Mouse (Mus musculus) CH12.LX (cell line): ENCODE measurements at regions not wholly inside any gene's neighbourhood (a gene's known extent, or its start where the extent isn't known, plus 50 kb on each side); places are given as distances from the start of the nearest gene placed in this dataset.

ENCODE experiments used
- BHLHE40 ChIP-seq: IDR thresholded peaks from 2 replicates; pipeline ENCODE4 v1.6.1; 2011; ENCODE audit warnings: mild to moderate bottlenecking, low read depth, low read length, improper control_type of control experiment
- CTCF ChIP-seq, 2 experiments: IDR thresholded peaks in 1 of 2; conservative IDR thresholded peaks in 1 of 2; 2 replicates each; pipeline ENCODE4 v1.5.1; 2011 to 2012; ENCODE audit warnings: low read depth in 2 of 2, low read length in 2 of 2, improper control_type of control experiment in 1 of 2, inconsistent platforms in 1 of 2, mild to moderate bottlenecking in 1 of 2, moderate library complexity in 1 of 2
- E2F4 ChIP-seq: IDR thresholded peaks from 2 replicates; pipeline ENCODE4 v1.6.1; 2011; ENCODE audit warnings: low read depth, low read length, improper control_type of control experiment; ENCODE audit not compliant: insufficient replicate concordance
- EP300 ChIP-seq: IDR thresholded peaks from 2 replicates; pipeline ENCODE4 v1.6.1; 2011; ENCODE audit warnings: low read length, improper control_type of control experiment
- MAX ChIP-seq: IDR thresholded peaks from 2 replicates; pipeline ENCODE4 v1.6.1; 2011; ENCODE audit warnings: low read length, improper control_type of control experiment
- POLR2A ChIP-seq: IDR thresholded peaks from 2 replicates; pipeline ENCODE4 v1.6.1; 2011; ENCODE audit warnings: low read depth, mild to moderate bottlenecking, improper control_type of control experiment, low read length
- TBP ChIP-seq: conservative IDR thresholded peaks from 2 replicates; pipeline ENCODE4 v1.6.1; 2011; ENCODE audit warnings: low read depth, low read length, improper control_type of control experiment
- USF1 ChIP-seq: IDR thresholded peaks from 2 replicates; pipeline ENCODE4 v1.6.1; 2014; ENCODE audit warnings: low read depth, mild to moderate bottlenecking, inconsistent platforms, low read length, improper control_type of control experiment
- ZMIZ1 ChIP-seq: IDR thresholded peaks from 2 replicates; pipeline ENCODE4 v1.6.1; 2012; ENCODE audit warnings: low read depth, mild to moderate bottlenecking, inconsistent platforms, low read length, improper control_type of control experiment

- TF ChIP-seq EP300 (no peak), POLR2A (no peak), E2F4 (no peak), TBP (no peak), BHLHE40 (no peak), CTCF (conservative IDR thresholded peaks at IDR 0.05 in 1 of 2, IDR thresholded peaks at IDR 0.05 in 1 of 2; ENCODE audit: low read depth in 2 of 2, low read length in 2 of 2) (no peak), ZMIZ1 (no peak), MAX (no peak), USF1 (no peak)
These were observed 347.5 kb downstream of the Hsfy2 start for GRCm38 (mm10) chr1:56289748-56290147.
